Mouse (Mus musculus) neural tube, embryonic 10.5 days (tissue): ENCODE results near the gene Nbr1.
"Not testable (repeated sequence)": the region's sequence is repeated elsewhere in the genome, so short reads cannot be mapped to it uniquely, and the experiment has no call there.

Experiments used
- DNase-seq: peaks from one replicate; pipeline ENCODE4 v3.0.0-alpha.2; 2017; ENCODE audit warnings: low spot score; ENCODE audit errors: extremely low spot score

Gene Nbr1

DNA sequence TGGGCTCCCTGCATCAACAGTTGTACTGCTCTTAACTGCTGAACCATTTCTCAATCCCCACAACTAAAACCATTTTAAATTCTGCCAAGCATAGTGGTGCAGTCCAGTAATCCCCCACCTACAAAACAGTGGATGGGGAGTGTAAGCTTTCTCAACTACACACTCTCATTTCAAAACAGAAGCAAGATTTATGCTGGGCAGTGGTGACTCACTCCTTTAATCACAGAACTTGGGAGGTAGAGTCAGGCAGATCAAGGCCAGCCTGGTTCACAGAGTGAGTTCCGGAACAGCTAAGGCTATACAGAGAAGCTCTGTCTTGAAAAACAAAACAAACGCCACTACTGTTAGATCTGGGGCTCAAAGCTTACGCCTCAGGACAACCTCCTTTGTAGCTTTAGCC, 66.6 kb downstream of the Nbr1 start:
- no peak for DNase-seq

DNA sequence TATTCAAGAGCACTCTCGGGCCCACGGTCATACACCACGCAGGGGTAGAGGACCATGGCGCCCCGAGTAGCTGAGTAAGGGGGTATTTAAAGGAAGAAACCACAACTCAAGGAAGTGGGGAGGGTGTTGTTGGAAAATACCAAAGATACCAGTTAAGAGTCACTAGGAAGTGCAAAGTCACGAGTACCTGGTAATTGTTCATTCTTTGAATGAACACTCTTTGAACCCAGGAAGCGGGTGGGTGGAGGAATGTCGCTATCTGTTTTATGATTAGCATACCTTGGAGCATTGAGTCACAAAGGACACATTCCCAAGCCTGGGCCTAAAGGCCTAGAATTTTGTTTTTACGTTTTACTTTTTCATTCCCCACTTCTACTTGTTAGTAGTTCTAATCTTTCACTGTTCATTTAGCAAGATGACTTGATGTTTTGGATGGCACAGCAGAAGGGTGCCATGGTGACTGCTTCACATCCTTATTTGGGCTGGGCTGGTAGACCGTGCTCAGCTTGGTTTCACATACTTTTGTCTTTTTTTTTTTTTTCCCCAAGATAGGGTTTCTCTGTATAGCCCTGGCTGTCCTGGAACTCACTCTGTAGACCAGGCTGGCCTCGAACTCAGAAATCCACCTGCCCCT, 68.2 kb downstream of the Nbr1 start:
- not testable (repeated sequence) for DNase-seq

DNA sequence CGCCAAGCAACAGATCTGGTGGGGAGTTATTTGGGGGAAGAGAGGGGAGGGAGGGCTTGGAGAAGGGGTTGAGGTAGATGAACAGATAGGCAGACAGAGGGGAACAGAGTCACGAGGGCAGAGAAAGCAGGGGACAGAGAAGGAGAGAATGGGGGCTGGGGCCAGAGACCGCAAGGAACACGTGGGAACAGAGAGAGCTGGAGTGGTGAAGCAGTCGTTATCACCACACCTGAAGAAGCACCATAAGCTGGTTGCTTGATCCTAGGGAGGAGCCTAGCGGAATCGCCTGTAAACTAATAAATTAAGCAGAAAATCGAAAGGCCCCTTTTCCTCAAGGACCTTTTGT, 74.7 kb downstream of the Nbr1 start:
- DNase-seq: no peak

DNA sequence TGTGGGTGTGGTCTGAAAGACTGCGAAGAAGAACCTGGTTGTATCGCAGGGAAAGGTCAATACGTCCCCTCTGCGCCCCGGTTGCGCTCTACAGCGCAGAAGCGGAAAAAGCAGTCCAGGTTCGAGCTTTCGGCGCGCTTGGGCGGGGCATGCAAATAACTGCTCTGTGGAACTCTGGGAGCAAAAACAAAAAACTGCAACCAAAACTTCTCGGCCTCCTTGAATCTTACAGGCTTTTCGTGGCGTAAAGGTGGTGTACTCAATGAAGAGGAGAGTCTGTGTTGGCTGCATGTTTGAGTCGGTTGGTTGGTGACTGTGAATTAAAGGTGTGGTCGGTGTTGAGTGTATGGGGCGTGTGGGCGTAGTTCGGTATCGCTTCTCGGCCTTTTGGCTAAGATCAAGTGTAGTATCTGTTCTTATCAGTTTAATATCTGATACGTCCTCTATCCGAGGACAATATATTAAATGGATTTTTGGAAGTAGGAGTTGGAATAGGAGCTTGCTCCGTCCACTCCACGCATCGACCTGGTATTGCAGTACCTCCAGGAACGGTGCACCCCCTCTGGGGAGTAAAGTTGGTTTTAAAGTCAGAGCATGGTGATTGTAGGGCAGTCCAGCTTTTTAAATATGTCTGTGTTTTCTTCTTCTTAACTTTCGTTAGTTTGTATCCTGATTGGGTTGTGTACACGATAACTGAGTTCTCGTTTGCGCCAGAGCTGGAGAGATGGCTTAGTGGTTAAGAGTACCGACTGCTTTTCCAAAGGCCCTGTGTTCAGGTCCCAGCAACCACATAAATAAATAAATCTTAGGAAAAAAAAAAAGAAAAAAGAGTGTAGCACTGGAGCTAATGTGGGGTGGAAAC, 75.3 kb downstream of the Nbr1 start, which contains the start of gene Rdm1:
Gene Rdm1, plus strand, starts transcription at position 201 of the 862 bp plus-strand sequence.
- DNase-seq: peak; percentile 87

DNA sequence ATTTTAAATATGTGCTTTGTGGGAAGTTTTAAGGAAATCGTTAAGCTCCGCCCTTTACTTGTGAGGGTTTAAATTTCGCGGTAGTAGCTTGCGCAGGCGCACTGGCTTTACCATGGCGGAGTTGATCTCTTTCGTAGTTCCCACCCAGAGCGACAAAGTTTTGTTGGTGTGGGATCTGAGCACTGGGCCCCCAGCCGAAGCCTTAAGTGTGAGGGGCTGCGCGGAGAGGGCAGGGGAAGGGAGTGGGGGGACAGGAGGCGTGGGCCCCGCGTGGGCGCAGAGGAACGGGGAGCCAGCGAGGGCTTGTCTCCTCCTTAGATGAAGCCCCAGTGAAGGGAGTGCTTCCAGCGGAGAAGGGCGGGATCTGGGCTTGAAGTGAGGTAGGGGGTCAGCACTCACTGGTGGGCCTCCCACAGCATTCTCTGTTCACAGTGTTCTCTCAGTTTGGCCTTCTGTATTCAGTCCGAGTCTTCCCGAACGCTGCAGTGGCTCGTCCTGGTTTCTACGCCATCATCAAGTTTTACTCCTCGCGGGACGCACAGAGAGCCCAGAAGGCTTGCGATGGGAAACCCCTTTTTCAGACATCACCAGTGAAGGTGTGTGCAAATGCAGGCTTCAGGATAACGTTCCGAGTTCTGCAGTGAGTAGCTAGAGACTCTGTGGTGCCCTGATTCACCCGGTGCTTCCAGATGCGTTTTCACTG, 76.1 kb downstream of the Nbr1 start:
- peak; percentile 94 for DNase-seq

DNA sequence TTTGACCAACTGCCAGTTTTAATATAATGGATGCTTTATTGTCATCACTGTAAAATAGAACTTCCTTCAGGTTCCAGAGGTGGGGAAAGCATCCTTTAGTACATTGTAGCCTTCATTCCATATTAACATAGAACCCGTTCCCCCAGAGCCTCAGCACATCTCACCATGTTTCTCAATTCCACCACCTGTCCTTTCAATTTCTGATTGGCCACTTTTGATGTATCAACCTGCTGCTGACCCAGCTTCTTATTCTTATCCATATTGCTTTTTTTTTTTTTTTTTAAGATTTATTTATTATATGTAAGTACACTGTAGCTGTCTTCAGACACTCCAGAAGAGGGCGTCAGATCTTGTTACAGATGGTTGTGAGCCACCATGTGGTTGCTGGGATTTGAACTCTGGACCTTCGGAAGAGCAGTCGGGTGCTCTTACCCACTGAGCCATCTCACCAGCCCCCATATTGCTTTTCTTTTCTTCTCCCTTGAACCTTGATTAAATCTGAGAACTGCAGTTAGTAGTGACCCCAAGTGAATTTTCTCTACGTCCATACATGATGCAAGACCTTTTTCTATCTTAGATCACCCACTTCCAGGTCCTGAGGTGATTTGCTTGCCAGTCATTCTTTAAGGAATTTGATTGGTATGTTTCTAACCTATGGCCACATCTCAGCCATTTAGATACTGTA, 76.9 kb downstream of the Nbr1 start:
- DNase-seq: not testable (repeated sequence)
